Mouse (Mus musculus): ENCODE data around the gene Abca14. TPM values are rescaled to one million over a fixed set of nuclear protein-coding genes. Genes with fewer than 3 reads are reported as not detected.
"Not testable (repeated sequence)": the region's sequence is repeated elsewhere in the genome, so short reads cannot be mapped to it uniquely, and the experiment has no call there.

Gene Abca14
- total RNA-seq, 2 experiments from 2014 or later = not detected

- no peak for ATAC-seq (replicated peaks; ENCODE audit: low FRiP score, poor library complexity, severe bottlenecking)
Observed at GRCm38 (mm10) chr7:120195207-120195606, 8.6 kb upstream of the Abca14 start.

GRCm38 (mm10) chr7:120201231-120201744 is 2.5 kb upstream of the Abca14 start:
- ATAC-seq (replicated peaks; ENCODE audit: low FRiP score, poor library complexity, severe bottlenecking) = no peak

GRCm38 (mm10) chr7:120201771-120202170 is 2.0 kb upstream of the Abca14 start, which contains the start of gene Crym:
TSS of gene Crym (minus strand) at chr7:120202111.
- ATAC-seq (replicated peaks; ENCODE audit: low FRiP score, poor library complexity, severe bottlenecking) = no peak

- no peak for ATAC-seq (replicated peaks; ENCODE audit: low FRiP score, poor library complexity, severe bottlenecking)
Observed at GRCm38 (mm10) chr7:120205989-120206388, 2.2 kb downstream of the Abca14 start.

- ATAC-seq (replicated peaks; ENCODE audit: low FRiP score, poor library complexity, severe bottlenecking) = no peak
Observed at GRCm38 (mm10) chr7:120228541-120228940, 24.8 kb downstream of the Abca14 start.

GRCm38 (mm10) chr7:120241092-120241491 is 37.3 kb downstream of the Abca14 start:
- no peak for ATAC-seq (replicated peaks; ENCODE audit: low FRiP score, poor library complexity, severe bottlenecking)

- no peak for ATAC-seq (replicated peaks; ENCODE audit: low FRiP score, poor library complexity, severe bottlenecking)
Observed at GRCm38 (mm10) chr7:120271135-120271991, 67.6 kb downstream of the Abca14 start.

- ATAC-seq (replicated peaks; ENCODE audit: low FRiP score, poor library complexity, severe bottlenecking) = no peak
Observed at GRCm38 (mm10) chr7:120272110-120272509, 68.3 kb downstream of the Abca14 start.

GRCm38 (mm10) chr7:120285286-120285685 is 81.5 kb downstream of the Abca14 start:
- ATAC-seq (replicated peaks; ENCODE audit: low FRiP score, poor library complexity, severe bottlenecking) = no peak

- ATAC-seq (replicated peaks; ENCODE audit: low FRiP score, poor library complexity, severe bottlenecking) = no peak
Observed at GRCm38 (mm10) chr7:120316086-120316485, 112.3 kb downstream of the Abca14 start.

GRCm38 (mm10) chr7:120322963-120323362 is 119.2 kb downstream of the Abca14 start:
- ATAC-seq (replicated peaks; ENCODE audit: low FRiP score, poor library complexity, severe bottlenecking) = no peak

- ATAC-seq (replicated peaks; ENCODE audit: low FRiP score, poor library complexity, severe bottlenecking) = not testable (repeated sequence)
Observed at GRCm38 (mm10) chr7:120325911-120326310, 122.2 kb downstream of the Abca14 start.

- ATAC-seq (replicated peaks; ENCODE audit: low FRiP score, poor library complexity, severe bottlenecking) = no peak
Observed at GRCm38 (mm10) chr7:120327220-120328073, 123.7 kb downstream of the Abca14 start.

- ATAC-seq (replicated peaks; ENCODE audit: low FRiP score, poor library complexity, severe bottlenecking) = no peak
Observed at GRCm38 (mm10) chr7:120328087-120328793, 124.5 kb downstream of the Abca14 start, which contains the start of gene Abca15. TSS of gene Abca15 (plus strand) at chr7:120328670.

GRCm38 (mm10) chr7:120361159-120361558 is 157.4 kb downstream of the Abca14 start:
- ATAC-seq (replicated peaks; ENCODE audit: low FRiP score, poor library complexity, severe bottlenecking) = no peak

Other genes with a start within 250 kb of the Abca14 start
- gene Dnah3, start 108.7 kb upstream of the Abca14 start, total RNA-seq (2015; ENCODE audit: low replicate concordance) = not detected in 2 replicates
- gene Dnah3, start 108.7 kb upstream of the Abca14 start, total RNA-seq (2017; ENCODE audit: low replicate concordance) = not detected in 2 replicates
- 0.84 and 1.7 TPM in 2 replicates for gene Tmem159, start 101.6 kb upstream of the Abca14 start, total RNA-seq (2015; ENCODE audit: low replicate concordance)
- 1.2 TPM in 1 of 2 replicates, not detected in the other for gene Tmem159, start 101.6 kb upstream of the Abca14 start, total RNA-seq (2017; ENCODE audit: low replicate concordance)
- gene Zp2, start 58.7 kb upstream of the Abca14 start, total RNA-seq (2015; ENCODE audit: low replicate concordance) = not detected in 2 replicates
- not detected in 2 replicates for gene Zp2, start 58.7 kb upstream of the Abca14 start, total RNA-seq (2017; ENCODE audit: low replicate concordance)
- gene Anks4b, start 30.1 kb upstream of the Abca14 start, total RNA-seq (2015; ENCODE audit: low replicate concordance) = not detected in 2 replicates
- gene Anks4b, start 30.1 kb upstream of the Abca14 start, total RNA-seq (2017; ENCODE audit: low replicate concordance) = not detected in 2 replicates
- not detected in 2 replicates for gene Crym, start 1.9 kb upstream of the Abca14 start, total RNA-seq (2015; ENCODE audit: low replicate concordance)
- not detected in 2 replicates for gene Crym, start 1.9 kb upstream of the Abca14 start, total RNA-seq (2017; ENCODE audit: low replicate concordance)
- gene Abca15, start 124.7 kb downstream of the Abca14 start, total RNA-seq (2015; ENCODE audit: low replicate concordance) = not detected in 2 replicates
- gene Abca15, start 124.7 kb downstream of the Abca14 start, total RNA-seq (2017; ENCODE audit: low replicate concordance) = not detected in 2 replicates
- gene Abca16, start 205.7 kb downstream of the Abca14 start, total RNA-seq (2015; ENCODE audit: low replicate concordance) = not detected in 2 replicates
- not detected in 2 replicates for gene Abca16, start 205.7 kb downstream of the Abca14 start, total RNA-seq (2017; ENCODE audit: low replicate concordance)